Mouse (Mus musculus): ENCODE results near the gene Cct8l1.

DNA sequence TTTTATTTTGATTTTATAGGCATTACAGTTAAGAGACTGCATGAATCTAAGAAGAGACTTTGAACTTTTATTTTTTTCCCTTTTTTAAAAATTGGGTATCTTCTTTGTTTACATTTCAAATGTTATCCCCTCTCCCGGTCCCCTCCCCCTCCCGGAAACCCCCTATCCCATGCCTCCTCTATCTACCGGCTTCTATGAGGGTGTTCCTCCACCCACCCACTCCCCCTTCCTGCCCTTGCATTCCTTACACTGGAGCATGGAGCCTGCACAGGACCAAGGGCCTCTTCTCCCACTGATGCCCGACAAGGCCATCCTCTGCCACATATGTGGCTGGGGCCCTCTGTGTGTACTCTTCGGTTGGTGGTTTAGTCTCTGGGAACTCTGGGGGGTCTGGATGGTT, 40.5 kb downstream of the Cct8l1 start:
- TF ChIP-seq CTCF (IDR thresholded peaks at IDR 0.05; ENCODE audit: control insufficient read depth, insufficient read depth, insufficient replicate concordance, low read depth, low read length) (no peak), POLR2A (IDR thresholded peaks at IDR 0.05; ENCODE audit: control insufficient read depth, low read depth, low read length) (no peak)
